Mouse (Mus musculus) 3134 (cell line): ENCODE data around the gene Olfr922.

Source experiments
- DNase-seq: peaks from one replicate; pipeline ENCODE4 v3.0.0-alpha.2; 2011; ENCODE audit warnings: low spot score; ENCODE audit not compliant: insufficient read length; ENCODE audit errors: extremely low read depth

Olfr922 gene

DNA sequence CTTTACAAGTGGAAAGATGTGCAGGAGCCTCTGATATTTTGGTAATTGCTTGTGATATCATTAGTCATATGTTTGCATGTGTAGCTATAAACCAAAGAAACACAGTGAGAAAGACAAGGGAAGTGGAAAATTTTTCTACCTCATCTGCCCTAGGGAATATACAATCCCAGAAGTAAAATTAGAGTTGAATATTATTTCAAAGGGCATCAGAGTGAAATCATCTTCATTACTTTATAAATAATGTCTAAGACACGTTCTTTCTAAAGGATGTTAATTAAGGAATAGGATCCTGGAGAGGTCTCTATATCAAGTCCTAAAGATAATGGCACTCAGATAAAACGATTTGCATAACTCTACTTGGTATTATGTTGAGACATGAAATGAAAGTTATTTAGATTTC lies at the start of gene Olfr922:
TSS of gene Olfr922 (plus strand) at position 301 of the 400 bp plus-strand sequence.
- no peak for DNase-seq

DNA sequence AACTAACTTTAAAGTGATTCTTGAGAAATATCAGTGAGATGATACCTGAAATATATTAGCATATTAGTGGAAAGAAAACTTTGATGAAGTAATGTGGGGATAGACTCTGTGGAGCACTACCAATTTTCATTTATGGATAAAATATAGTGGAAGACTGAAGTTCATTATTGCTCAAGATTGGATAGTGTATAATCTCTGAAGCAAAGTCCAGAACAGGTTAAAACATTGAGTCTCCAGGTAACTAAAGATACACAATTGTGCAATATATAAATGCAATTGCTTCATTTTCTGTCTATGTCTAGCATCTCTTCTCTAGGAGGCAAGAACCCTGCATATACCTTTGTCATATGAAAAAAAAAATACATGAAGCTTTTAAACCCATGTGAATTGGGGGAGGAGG lies 41.6 kb upstream of the Olfr922 start, which contains the start of gene Olfr921:
TSS of gene Olfr921 (plus strand) at position 301 of the 400 bp plus-strand sequence.
- no peak for DNase-seq

- no peak for DNase-seq
These were observed 21.7 kb upstream of the Olfr922 start for GRCm38 (mm10) chr9:38792689-38793088.

DNA sequence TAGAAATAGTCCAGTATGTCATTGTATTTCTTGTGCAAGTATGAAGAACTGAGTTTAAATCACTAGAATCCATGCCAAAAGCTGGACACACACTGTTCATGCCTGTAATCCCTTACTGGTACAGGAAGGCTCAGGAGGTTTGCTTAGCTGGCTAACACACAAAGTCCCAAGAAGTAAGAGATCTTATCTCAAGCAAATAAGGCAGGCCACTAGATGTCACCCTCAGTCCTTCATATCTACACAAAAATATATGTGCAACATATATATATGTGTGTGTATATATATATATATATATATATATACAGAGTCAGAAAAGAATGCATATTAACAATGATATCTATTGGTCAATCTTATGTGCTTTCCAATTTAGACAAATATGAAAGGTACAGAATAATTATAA lies 8.7 kb upstream of the Olfr922 start:
- DNase-seq = no peak

DNA sequence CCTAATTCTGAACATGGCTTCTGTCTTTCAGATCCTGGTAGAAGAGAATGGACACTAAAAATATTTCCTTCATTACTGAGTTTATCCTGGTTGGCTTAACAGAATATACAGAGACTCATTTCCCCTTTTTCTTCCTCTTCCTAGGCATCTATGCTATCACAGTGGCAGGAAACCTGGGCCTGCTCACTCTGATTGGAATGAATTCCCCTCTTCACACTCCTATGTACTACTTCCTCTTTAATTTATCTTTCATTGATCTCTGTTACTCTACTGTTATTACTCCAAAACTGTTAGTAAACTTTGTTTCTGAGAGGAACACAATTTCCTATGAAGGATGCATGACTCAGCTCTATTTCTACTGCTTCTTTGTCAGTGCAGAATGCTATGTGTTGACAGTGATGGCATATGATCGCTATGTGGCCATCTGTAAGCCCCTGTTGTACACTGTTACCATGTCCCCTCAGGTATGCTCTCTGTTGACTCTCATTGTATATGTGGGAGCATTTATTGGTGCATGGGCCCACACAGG lies 1.1 kb downstream of the Olfr922 start:
- no peak for DNase-seq

DNA sequence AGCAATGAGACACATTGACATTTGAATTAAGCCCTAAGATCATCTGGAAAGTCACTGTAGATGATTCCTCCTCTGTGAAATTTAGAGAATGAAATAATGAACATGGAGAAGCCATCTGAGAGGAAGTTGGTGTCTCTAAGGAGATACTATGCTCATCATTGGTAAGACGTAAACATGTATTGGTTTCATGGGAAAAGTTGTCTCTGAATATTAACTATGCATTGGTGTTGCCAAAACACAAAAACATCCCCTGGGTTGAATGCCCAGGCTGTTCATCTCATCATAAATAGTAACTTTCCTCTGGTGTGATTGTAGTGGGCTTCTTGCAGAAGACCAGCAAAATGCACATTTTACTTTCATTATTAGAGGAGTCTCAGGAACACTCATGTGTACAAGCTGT lies 11.8 kb downstream of the Olfr922 start, which contains the start of gene Olfr923:
TSS of gene Olfr923 (plus strand) at position 301 of the 400 bp plus-strand sequence.
- no peak for DNase-seq

- DNase-seq = no peak
These were observed 18.6 kb downstream of the Olfr922 start for GRCm38 (mm10) chr9:38833027-38833426.

GRCm38 (mm10) chr9:38844149-38844548 lies 29.7 kb downstream of the Olfr922 start, which contains the start of gene Olfr924:
Gene Olfr924 (plus strand): TSS chr9:38844449.
- DNase-seq = no peak

- no peak for DNase-seq
These were observed 40.3 kb downstream of the Olfr922 start, which contains the start of gene Olfr26 for GRCm38 (mm10) chr9:38854760-38855159. Gene Olfr26 (plus strand): TSS chr9:38855060.
